In the genomic region with DNA sequence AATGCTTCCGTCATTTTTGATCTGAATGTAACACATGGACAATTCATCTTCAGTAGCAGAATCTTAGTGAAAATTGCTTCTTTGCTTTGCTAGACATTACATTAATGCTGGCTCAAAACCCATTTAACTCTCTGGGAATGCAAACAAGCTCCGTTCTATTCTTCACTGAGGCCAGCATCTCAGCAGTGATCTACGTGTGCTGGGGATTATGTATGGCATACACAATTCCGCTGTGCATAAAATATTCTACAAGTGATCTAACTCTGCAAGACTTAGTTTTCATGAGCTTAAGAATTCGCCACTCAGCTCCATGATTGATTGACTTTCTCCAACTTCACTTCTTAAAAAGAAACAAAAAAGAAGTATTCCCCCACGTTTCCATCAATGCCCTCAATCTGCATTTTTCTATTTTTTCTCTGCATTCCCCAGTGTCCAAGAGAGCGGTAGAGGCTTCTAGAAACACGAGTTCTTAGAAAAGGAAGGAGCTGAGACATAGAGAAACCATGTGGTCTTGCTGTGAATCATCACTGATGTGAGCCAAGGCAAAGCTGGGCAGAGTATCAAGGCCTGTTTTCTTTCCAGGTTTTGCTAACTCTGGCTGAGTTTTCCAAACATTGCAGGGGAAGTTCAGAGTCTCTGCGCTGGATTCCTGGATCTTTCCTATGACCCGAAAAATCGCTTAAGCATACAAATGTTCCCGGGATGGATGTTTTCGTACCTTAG, we compare ENCODE assay signal across 9 mouse cellular contexts. TPM values are rescaled to one million over a fixed set of nuclear protein-coding genes. Genes with fewer than 3 reads are reported as not detected.
DNase-seq lines count a peak whose midpoint lies in the region; ATAC-seq lines count a peak whose summit lies in the region.
"Had no signal": no experiment of that assay in that cellular context is flagged by ENCODE, and none has a peak within 500 bp of the region (broad histone marks: within the 10 kb centered on the region; RNA-seq: fewer than 3 reads in every experiment).

No protein-coding gene starts in this region.

- ATAC-seq in hindbrain, embryonic 16.5 days = peak; percentile 90
- ATAC-seq in hindbrain, embryonic 13.5 days (ENCODE audit: low FRiP score) = no peak
- ATAC-seq in stomach, embryonic 16.5 days (ENCODE audit: insufficient read depth, low FRiP score) = peak; percentile 90

- H3K9me3 ChIP-seq in hindbrain, embryonic 16.5 days (ENCODE audit: control insufficient read depth, low read length) = no peaks in the 10 kb centered on the region
- H3K9me3 ChIP-seq in hindbrain, embryonic 13.5 days = no peaks in the 10 kb centered on the region
- H3K9me3 ChIP-seq in stomach, embryonic 16.5 days (replicated peaks; ENCODE audit: control insufficient read depth, low read length) = no peaks in the 10 kb centered on the region

- H3K4me3 ChIP-seq in hindbrain, embryonic 16.5 days (ENCODE audit: low read length) = no peak overlapping the region
- no peak overlapping the region for H3K4me3 ChIP-seq in hindbrain, embryonic 13.5 days
- no peak overlapping the region for H3K4me3 ChIP-seq in stomach, embryonic 16.5 days (replicated peaks; ENCODE audit: low read length)

- DNase-seq in embryo, embryonic 10 days (ENCODE audit: low spot score) = peak; percentile 26
- peak; percentile 56 to 79 for DNase-seq in gastrocnemius, postnatal 4 days (ENCODE audit: low spot score in 2 of 2)
- peak; percentile 63 for DNase-seq in kidney, postnatal 10 days
- peak; percentile 61 for DNase-seq in lung, adult 18-20 months
- no peak for DNase-seq in spleen, postnatal 36 days (ENCODE audit: low spot score in 2 of 2)

- 53% methylated on average over 13 of the region's 13 CpGs for WGBS in hindbrain, embryonic 16.5 days
- WGBS in hindbrain, embryonic 13.5 days = 66% methylated on average over 13 of the region's 13 CpGs
- WGBS in stomach, embryonic 16.5 days = 40% methylated on average over 13 of the region's 13 CpGs

- peak overlapping the region; percentile 5; the same call in 1 of the 2 replicates for H3K4me2 ChIP-seq in hindbrain, embryonic 16.5 days (ENCODE audit: low read length)
- no peak overlapping the region for H3K4me2 ChIP-seq in hindbrain, embryonic 13.5 days
- no peak overlapping the region for H3K4me2 ChIP-seq in stomach, embryonic 16.5 days (ENCODE audit: low read depth, low read length)

- H3K4me1 ChIP-seq in hindbrain, embryonic 16.5 days (ENCODE audit: control insufficient read depth, insufficient read depth, low read depth, low read length) = peaks cover 3% of the 10 kb centered on the region
- 0 out of 2 replicates have a peak, but pooled peaks cover 5% of the 10 kb centered on the region for H3K4me1 ChIP-seq in hindbrain, embryonic 13.5 days (replicated peaks)
- 0 out of 2 replicates have a peak, but pooled peaks cover 4% of the 10 kb centered on the region for H3K4me1 ChIP-seq in stomach, embryonic 16.5 days (ENCODE audit: control insufficient read depth, insufficient read depth, low read length)

- no peak overlapping the region for H3K9ac ChIP-seq in hindbrain, embryonic 16.5 days (ENCODE audit: low read depth, low read length)
- no peak overlapping the region for H3K9ac ChIP-seq in hindbrain, embryonic 13.5 days
- H3K9ac ChIP-seq in stomach, embryonic 16.5 days (ENCODE audit: low read length) = no peak overlapping the region

- no peaks in the 10 kb centered on the region for H3K27me3 ChIP-seq in hindbrain, embryonic 16.5 days (replicated peaks; ENCODE audit: control insufficient read depth, insufficient read depth, low read length)
- H3K27me3 ChIP-seq in hindbrain, embryonic 13.5 days = no peaks in the 10 kb centered on the region
- no peaks in the 10 kb centered on the region for H3K27me3 ChIP-seq in stomach, embryonic 16.5 days (ENCODE audit: control insufficient read depth, insufficient read depth, low read length)

- H3K36me3 ChIP-seq in hindbrain, embryonic 16.5 days (ENCODE audit: control insufficient read depth, insufficient read depth, low read length) = no peaks in the 10 kb centered on the region
- H3K36me3 ChIP-seq in hindbrain, embryonic 13.5 days = no peaks in the 10 kb centered on the region
- H3K36me3 ChIP-seq in stomach, embryonic 16.5 days (ENCODE audit: control insufficient read depth, insufficient read depth, low read length) = no peaks in the 10 kb centered on the region

- H3K27ac ChIP-seq in hindbrain, embryonic 16.5 days (ENCODE audit: low read depth, low read length) = 0 out of 2 replicates have a peak overlapping the region, but pooled peaks have one; percentile 8
- no peak overlapping the region for H3K27ac ChIP-seq in hindbrain, embryonic 13.5 days
- peak overlapping the region; percentile 86 for H3K27ac ChIP-seq in stomach, embryonic 16.5 days (ENCODE audit: low read length)

RNA-seq across cellular contexts. Expression of a gene that starts 16.6 kb away (rescaled TPM):
- 2.8 and 4.2 TPM in 2 replicates for polyA plus RNA-seq in hindbrain, embryonic 16.5 days (2015; fragmentation: Nextera tagmentation; extraction: Ambion mirVana)
- polyA plus RNA-seq in hindbrain, embryonic 13.5 days (2015; fragmentation: Nextera tagmentation; extraction: Ambion mirVana) = 1.0 and 1.6 TPM in 2 replicates
- under 1 TPM; 0.44 to 0.59 TPM for total RNA-seq in gastrocnemius, postnatal 4 days (2021)
- polyA plus RNA-seq in stomach, embryonic 16.5 days (2015; fragmentation: Nextera tagmentation; extraction: Ambion mirVana) = 3.0 and 3.4 TPM in 2 replicates
- total RNA-seq: ES-E14 had no signal

Comparison
In these comparisons a context has a peak if more than half of its experiments do, and no peak if none do; other contexts are left out.
1. DNase-seq: peak in embryo, embryonic 10 days (single experiment), gastrocnemius, postnatal 4 days (2 of 2), kidney, postnatal 10 days (single experiment) and lung, adult 18-20 months (2 of 2); none in spleen, postnatal 36 days (0 of 2).